In genomic region chr9:46243584-46243983, GRCm38 (mm10) we compare ENCODE assay signal across 23 mouse cellular contexts. TPM values are rescaled to one million over a fixed set of nuclear protein-coding genes. Genes with fewer than 3 reads are reported as not detected.
"Had no signal": no experiment of that assay in that cellular context is flagged by ENCODE, and none has a peak within 500 bp of the region (broad histone marks: within the 10 kb centered on the region; RNA-seq: fewer than 3 reads in every experiment).

No protein-coding gene starts in this region.

- ATAC-seq: midbrain, embryonic 13.5 days had no signal

- H3K9ac ChIP-seq: limb, embryonic 13.5 days; liver, embryonic 14.5 days; midbrain, embryonic 13.5 days; neural tube, embryonic 15.5 days had no signal

- DNase-seq: kidney, adult 9 months; kidney, postnatal 36 days; layer of hippocampus, adult 9-11 months; layer of hippocampus, postnatal 36 days; lung, adult 18-20 months; right cerebral cortex, adult 18-20 months; spleen, adult 18-20 months; thymus, adult 18-20 months; thymus, postnatal 25 days had no signal

- H3K4me3 ChIP-seq: limb, embryonic 13.5 days; midbrain, embryonic 13.5 days; myocyte; neural tube, embryonic 15.5 days had no signal

- H3K36me3 ChIP-seq: limb, embryonic 13.5 days; midbrain, embryonic 13.5 days; neural tube, embryonic 15.5 days had no signal

- H3K4me1 ChIP-seq: limb, embryonic 13.5 days; midbrain, embryonic 13.5 days; neural tube, embryonic 15.5 days had no signal

- H3K27me3 ChIP-seq: limb, embryonic 13.5 days had no signal

- H3K9me3 ChIP-seq: limb, embryonic 13.5 days; midbrain, embryonic 13.5 days; neural tube, embryonic 15.5 days had no signal

- H3K27ac ChIP-seq: kidney, postnatal 0 days; limb, embryonic 13.5 days; liver, embryonic 14.5 days; midbrain, embryonic 13.5 days; neural tube, embryonic 15.5 days had no signal

- H3K4me2 ChIP-seq: limb, embryonic 13.5 days; midbrain, embryonic 13.5 days; neural tube, embryonic 15.5 days had no signal

RNA-seq across cellular contexts. Expression of gene Apoa4, which starts 3.1 kb away (rescaled TPM):
- total RNA-seq: layer of hippocampus, adult 18-20 months; layer of hippocampus, postnatal 36 days; left cerebral cortex, adult 8-10 months; left cerebral cortex, postnatal 25 days; megakaryocyte-erythroid progenitor cell, adult 5-6 weeks had no signal
- polyA plus RNA-seq: lung, embryonic 16.5 days; myocyte; neural tube, embryonic 11.5 days; neural tube, embryonic 15.5 days had no signal

RNA-seq across cellular contexts. Expression of gene Apoc3, which starts 8.1 kb away (rescaled TPM):
- total RNA-seq: megakaryocyte-erythroid progenitor cell, adult 5-6 weeks had no signal
- polyA plus RNA-seq: limb, embryonic 13.5 days; lung, embryonic 16.5 days; midbrain, embryonic 13.5 days; myocyte; neural tube, embryonic 11.5 days; neural tube, embryonic 15.5 days; stomach, embryonic 14.5 days had no signal

RNA-seq across cellular contexts. Expression of gene Apoa1, which starts 15.2 kb away (rescaled TPM):
- total RNA-seq: layer of hippocampus, postnatal 36 days; left cerebral cortex, postnatal 25 days; megakaryocyte-erythroid progenitor cell, adult 5-6 weeks had no signal
- polyA plus RNA-seq: myocyte had no signal

RNA-seq across cellular contexts. Expression of gene Apoa5, which starts 24.8 kb away (rescaled TPM):
- total RNA-seq: layer of hippocampus, adult 18-20 months; layer of hippocampus, postnatal 36 days; left cerebral cortex, adult 8-10 months; left cerebral cortex, postnatal 25 days; megakaryocyte-erythroid progenitor cell, adult 5-6 weeks had no signal
- polyA plus RNA-seq: limb, embryonic 13.5 days; lung, embryonic 16.5 days; midbrain, embryonic 13.5 days; myocyte; neural tube, embryonic 11.5 days; neural tube, embryonic 15.5 days; stomach, embryonic 14.5 days; urinary bladder, adult 2 months had no signal
